Mouse (Mus musculus) layer of hippocampus, adult 18-20 months (tissue): ENCODE measurements at regions not wholly inside any gene's neighbourhood (a gene's known extent, or its start where the extent isn't known, plus 50 kb on each side); places are given as distances from the start of the nearest gene placed in this dataset.
"Not testable (repeated sequence)": the region's sequence is repeated elsewhere in the genome, so short reads cannot be mapped to it uniquely, and the experiment has no call there.

Source experiments
- DNase-seq, 2 experiments: peaks; one replicate each; pipeline ENCODE4 v3.0.0; 2022; ENCODE audit warnings: low spot score in 2 of 2

DNA sequence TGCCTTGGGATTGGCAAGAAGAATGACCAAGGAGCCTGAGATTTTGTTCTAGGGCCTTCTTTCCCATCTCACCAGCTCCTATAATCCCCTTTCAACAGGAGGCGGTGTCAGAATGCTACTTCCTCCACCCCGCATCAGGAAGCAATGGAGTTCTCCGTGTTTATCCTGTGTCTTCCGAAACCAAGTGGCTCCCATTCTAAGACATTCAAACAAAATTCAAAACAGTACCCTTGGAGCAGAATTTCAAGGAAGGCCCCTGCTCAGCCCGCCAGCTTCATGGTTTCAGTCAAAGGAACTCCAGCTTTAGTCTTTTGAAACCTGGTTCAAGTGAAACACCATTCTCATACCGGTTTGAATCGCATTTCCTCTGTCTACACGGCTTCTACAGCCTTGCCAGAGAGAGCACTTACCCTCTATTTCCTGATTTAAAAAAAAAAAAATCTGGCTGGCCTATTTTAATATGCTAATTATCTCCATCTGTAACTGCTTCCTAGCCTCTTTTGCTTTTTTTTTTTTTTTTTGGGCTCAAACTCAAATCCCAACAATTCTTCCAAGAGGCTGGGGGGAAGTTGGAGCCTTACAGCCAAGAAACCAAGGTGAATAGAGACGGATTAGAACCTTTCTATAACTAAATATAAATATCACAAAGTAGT is 167.7 kb upstream of the Fam3c start:
- peak in 1 of 2 experiments; percentile 15 for DNase-seq

DNA sequence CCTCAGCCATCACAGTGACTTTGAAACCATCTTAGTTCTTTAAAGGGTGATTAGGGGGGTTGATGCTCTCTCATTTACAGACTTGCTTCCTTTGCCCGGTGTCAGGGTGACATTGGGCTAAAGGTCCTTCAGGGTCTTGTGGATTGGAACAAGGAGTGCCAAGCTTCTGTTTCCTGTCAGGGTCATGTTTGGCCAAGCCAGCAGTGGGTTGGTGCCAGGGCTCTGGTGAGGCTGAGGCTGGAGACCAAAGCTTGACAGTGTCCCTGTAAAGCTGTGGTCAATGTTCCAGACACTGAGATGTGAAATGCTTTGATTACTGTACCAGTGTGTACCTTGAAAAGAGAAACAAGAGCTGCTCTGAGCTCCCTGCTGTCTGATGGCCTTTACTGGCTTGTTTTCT is 150.8 kb upstream of the Fam3c start:
- DNase-seq, result no peak

DNA sequence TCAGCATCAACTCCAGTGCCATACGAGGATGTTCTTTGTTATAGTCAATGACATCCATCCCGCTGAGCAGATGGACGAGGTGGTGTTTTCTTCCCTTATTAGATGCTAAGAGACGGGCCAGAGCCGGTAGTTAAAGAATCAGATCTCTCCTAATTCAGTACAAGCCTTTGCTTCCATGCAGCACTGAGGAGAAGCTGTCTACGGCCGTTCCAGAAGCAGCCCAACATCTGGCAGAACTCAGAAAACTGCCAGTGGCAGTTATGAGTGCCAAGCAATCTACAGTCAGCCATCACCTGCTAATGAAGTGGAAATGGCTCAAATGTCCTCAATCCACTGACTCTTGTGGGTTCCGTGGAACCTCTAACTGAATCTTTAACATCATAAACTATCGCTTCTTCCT is 141.3 kb upstream of the Fam3c start:
- DNase-seq, result no peak

DNA sequence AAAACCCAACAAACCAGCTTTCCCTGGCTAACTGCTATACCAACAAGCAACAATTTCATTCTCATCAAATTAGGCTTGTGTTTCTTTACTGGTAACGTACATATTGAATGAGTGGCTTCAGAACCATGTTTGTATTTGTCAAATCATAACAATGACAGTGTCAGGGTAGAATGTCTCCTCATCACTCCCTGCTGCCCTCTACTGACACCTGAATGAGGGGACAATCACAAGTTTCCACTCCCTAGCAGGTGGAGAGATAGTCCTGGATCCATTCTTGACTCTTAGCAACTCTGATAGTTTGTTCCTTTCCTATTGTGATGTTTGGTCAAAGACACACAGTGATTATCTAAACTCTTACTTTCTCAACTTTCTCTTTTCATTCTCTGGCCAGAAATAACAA is 140.4 kb upstream of the Fam3c start:
- DNase-seq, result no peak

DNA sequence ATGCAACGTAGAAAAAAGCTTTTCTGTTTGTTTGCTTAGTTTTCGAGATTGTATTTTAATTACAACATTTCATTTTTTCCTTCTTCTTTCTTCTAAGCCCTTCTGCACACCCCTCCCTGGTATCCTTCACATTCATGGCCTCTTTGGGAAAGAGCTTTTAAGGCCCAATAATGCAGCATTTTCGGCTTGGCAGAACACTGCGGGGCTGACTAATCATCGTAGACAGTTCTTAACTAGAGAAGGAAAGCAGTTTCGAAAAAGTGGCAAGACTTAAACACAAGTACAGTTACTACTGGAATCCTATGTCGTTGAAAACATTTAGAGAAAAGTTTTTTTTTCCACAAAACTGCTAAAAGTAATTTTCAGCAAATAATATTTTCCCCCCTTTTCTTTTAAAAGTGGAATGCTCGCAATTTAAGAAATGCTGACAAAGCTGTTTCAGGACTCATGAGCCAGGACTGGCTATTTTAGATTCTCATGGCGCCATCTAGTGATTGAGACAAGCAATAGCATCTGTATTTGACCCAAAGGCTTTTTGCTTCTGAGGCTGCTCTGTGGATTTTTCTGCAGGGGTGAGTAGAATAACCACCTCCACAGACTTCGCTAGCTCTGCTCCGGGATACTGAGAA is 137.7 kb upstream of the Fam3c start:
- DNase-seq, result peak; percentile 3 to 70

DNA sequence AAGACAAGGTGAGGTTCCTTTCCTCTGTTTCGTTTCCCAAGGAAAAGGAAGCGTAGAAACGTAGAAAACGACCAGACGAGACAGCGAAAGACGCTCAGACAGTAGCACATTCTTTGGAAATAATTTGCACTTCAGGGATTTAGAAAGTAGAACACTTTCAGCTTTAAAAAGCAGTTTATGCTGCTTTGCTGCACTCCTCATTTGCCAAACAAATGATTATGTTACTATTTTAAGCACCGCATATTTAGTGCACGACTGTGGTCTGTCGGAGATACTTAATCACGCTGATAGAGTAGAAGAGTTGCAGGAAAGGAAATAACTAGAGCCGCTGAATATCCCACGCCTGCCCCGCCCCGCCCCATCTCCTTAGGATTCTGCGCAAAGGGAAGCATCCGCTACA is 136.9 kb upstream of the Fam3c start:
- DNase-seq, result no peak

DNA sequence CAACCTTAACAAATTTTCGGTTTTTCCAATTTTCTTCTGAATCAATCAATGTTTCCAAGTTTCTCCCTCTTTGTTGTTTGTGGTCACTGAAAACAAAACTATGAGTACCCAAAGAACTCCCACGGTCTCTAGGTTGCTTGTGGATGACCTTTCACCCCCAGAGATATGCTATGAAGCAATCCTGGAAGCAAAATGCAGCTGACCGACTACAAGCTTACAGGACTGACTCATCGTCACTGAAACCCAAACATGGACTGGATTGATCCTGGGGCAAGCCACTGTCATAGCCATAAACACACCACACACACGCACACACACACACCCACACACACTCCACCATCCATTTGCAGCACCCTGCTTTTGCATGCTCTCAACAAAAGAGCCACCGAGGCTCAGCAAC is 134.7 kb upstream of the Fam3c start:
- DNase-seq, result no peak

DNA sequence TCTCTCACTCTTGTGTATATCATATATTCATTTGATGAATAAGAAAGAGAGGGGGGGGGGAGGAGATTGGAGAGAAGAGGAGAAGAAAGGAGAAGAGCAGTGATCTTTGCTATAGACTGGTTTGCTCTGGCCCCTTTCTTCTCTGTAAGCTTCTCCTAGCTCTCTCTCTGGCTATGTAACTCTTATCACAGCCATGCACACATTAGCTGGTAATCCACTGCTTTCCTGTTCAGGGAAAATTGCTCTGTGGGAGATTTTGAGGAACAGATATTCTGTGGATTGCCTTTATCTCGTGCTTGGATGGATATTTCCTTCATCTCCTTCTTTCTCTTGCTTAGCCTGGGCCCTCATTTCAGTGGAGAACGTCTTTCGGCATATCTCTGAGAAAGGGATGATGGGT is 131.4 kb upstream of the Fam3c start:
- DNase-seq, result no peak

DNA sequence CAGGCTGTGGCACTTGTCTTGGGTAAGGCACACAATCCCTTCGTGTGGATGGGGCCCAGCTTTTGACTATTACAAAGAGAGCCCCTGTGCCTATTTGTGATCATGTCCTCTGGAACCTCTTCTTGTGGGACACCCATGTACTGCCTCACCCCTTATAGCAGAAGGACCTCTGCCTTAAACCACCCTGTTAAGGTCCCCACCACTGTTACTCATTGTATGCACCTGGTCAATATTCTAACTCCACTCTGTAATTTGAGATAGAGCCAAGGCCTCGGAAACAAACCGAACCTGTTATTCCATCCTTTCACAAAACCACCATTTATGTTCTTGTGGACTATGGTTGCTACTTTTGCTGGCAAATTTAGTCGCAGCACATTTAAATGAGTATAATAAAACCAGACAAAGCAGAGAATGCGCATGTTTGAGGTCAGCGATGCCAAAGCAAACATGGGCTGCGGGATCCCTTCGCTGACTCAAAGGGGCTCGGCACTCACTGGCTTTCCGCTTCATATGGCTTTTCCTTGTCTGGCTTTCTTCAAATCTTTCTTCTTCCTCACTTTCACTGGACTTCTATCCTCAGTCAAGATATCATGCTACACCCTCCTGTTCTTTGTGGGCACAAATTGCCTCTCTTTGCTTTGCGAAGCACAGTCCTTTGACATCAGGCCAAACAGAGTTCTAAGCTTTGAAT is 129.9 kb upstream of the Fam3c start:
- DNase-seq, result no peak

DNA sequence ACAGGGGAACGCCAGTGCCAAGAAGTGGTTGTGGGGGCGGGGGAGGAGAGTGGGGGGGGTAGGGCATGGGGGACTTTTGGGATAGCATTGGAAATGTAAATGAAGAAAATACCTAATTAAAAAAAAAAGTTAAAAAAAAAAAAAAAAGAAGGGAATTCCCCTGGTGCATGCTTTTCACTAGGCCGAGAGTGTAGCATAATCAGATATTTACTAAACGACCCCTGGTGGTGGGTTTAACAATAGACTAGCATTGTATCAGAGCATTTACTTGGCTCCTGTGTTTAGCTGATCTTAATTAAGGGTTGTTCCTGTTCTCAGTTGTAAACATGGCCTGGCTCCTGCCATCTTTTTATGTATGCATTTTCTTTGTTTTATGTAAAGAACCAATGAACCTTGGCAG is 126.2 kb upstream of the Fam3c start:
- not testable (repeated sequence) for DNase-seq

DNA sequence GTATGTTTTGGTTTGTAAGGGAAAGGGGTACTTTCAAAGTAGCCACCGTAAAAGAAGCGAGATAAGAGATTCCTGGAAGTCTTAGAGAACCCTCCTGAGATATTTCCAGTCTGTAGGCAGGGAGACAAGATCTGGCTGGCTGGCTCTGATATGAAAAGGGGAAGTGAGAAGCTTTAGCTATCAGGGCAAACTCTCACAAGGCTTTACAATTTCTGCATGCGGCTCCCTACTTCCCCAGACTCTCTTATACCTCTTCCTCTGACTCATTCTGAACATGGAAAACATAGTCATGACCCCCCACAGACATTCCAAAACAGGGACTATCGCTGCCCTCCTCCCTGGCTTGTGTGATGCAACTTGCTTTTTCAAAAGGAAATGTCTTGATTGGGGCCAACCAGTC is 118.6 kb upstream of the Fam3c start:
- DNase-seq, result no peak

DNA sequence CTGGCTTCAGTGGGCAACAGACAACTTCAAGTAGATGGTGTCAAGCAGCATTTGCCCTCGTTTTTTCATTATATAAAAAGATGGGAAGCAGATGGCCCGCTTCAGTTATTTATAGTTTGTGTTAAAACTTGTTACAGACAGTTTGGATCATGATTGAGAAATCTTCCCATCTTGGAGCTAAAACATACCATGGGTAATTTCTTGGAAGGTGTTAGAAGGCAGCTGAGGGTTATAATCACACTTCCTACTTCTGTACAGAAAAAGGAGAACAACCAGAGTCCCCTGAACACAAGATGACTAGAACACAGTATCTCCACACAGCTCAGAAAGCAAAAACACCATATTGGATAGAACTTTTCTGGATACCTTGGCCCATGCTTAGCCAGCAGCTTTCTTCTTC is 118.0 kb upstream of the Fam3c start:
- DNase-seq, result peak in 1 of 2 experiments; percentile 19

DNA sequence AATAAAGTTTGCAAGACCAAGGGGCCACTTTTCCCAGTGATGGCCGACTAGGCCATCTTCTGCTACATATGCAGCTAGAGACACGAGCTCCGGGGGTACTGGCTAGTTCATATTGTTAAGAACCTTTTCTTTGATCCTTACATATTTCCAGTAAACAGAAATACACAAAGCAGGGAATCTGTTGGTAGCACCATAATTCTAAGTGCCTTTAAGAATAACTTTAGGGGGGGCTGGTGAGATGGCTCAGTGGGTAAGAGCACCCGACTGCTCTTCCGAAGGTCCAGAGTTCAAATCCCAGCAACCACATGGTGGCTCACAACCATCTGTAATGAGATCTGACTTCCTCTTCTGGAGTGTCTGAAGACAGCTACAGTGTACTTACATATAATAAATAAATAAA is 116.4 kb upstream of the Fam3c start:
- DNase-seq, result not testable (repeated sequence)

DNA sequence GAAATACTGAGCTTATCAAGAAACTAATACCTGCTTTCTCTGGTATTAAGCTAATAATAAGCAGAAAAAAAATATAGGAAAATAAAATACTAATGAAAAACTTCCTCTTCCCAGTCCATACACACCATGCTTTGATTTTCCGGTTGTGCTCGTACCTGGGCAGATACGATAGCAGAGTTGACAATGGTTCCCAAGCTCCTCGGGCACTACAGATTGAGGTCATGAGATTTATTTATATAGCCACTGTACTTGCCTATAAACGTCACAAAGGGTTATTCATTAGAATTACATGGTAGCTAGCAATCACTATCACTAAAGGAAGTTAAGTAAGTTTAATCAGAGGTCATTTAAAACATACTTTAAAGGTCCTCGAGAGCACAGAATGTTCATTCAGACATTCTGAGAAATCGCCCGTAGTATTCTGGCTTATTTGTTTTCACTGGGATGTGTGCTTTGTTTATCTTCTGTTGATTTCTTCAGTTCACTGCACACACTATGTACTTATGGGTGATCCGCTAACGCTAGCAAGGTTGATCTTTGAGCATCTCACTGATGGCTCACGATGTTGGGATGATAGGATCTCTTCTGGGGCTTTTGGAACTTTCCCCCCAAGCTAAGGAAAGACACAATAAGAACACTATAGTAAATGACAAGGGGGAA is 111.4 kb upstream of the Fam3c start:
- DNase-seq, result no peak

DNA sequence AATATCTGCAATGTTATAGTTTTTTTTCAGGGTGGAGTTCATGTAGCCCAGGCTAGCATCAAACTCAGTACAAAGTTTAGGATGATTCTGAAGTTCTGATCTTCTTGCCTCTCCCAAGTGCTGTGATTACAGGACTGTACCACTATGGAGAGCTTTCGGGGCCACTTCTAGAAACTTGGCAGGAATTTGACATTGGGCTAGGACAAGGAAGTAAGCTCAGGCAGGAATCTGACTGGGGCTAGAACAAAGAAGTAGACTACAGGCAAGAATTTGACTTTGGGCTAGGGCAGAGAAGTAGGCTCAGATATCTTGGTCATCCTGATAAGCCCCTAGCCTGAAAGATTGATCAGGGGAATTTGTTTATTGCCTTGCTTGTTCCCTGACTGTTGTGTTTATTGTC is 109.9 kb upstream of the Fam3c start:
- DNase-seq, result no peak

DNA sequence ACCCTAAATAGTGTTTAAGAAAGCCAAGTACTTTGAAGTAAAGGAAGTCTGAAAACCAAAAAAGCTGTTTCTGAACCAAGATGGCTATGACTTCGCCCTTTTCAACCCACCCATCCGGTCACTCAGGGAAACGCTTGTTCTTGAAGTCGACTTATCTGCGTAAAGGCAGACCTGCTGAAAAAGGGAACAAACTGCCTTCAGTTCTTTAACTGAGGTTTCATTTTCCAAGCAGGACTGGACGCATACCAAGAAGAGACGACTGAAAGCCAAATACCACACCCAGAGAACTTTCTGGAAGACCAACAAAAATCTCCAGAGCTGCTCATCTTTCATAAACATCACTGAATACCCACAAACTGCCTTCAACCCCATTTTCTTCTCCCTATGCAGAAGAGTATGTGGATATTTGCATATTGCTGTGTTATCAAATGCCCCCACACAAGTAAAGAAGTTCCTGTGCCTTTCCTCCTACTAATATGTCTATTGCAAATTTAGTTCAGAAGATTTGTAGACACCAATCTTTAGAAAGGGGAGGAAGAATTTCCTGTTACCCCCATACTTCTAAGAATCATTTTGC is 103.5 kb upstream of the Fam3c start:
- DNase-seq, result no peak

DNA sequence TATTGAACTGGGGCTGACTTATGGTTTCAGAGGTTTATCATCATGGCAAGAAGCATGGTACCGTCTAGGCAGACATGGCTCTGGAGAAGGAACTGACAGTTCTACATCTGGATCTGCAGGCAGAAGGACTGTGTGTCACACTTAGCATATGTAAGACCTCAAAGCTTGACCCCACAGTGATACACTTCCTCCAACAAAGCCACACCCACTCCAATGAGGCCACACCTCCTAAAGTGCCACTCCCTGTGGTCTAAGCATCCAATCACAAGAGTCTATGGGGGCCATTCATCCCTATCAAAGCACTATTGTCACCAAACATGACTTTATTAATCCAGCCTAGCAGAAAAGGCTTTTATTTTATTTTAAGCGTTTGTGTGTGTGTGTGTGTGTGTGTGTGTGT is 96.2 kb upstream of the Fam3c start:
- no peak for DNase-seq

DNA sequence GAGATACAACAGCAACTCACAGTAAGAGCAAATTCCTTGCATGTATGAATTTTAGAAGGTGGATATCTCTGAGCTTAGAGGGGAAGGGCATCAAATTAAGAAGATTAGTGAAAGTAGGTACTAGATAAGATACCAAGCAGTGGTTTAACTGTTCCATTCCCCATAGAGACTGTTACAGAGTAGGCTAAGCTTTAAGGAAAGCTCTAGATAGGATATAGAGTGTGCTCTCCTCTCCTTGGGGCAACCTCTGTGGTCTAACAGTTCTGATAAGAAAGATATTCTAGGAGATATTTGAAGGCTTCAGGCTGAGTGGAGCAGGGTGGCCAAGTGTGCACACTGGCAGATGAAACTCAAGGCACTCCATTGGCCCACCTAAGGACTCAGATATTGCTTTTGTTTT is 94.5 kb upstream of the Fam3c start:
- DNase-seq, result no peak

DNA sequence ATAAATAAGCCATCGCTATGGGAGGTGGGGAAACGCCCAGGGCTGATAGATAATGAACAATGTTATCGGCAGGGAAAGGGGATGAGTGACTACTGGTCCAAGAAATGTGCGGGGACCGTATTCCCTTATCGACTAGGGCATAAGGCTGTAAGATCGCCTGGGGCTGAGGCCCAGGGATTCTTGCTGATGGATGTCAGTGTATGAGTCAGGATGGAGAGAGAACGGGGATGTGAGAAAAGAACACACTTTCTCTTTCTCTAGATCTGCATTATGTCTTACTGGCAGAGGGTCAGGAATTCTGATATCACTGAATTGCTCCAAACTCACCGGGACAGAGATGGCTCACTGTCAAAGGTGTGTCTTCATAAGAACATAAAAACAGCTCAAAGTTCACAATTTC is 92.9 kb upstream of the Fam3c start:
- DNase-seq, result no peak

DNA sequence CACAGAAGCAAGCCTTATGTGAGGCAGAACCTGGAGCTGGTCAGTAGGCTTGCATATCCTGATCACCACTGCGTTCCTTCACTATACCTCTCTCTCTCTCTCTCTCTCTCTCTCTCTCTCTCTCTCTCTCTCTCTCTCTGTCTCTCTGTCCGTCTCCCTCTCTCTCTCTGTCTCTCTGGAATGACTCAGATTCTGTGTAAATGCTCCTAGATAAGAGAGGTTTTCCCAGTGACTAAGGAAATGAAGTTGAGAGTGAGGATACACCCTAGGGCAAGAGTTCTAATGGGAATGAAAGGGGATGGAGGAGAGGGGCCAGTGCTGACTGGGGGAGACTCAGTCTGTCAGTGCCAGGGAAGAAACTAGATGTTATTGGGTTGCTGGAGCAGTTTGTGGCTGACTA is 91.6 kb upstream of the Fam3c start:
- no peak for DNase-seq

DNA sequence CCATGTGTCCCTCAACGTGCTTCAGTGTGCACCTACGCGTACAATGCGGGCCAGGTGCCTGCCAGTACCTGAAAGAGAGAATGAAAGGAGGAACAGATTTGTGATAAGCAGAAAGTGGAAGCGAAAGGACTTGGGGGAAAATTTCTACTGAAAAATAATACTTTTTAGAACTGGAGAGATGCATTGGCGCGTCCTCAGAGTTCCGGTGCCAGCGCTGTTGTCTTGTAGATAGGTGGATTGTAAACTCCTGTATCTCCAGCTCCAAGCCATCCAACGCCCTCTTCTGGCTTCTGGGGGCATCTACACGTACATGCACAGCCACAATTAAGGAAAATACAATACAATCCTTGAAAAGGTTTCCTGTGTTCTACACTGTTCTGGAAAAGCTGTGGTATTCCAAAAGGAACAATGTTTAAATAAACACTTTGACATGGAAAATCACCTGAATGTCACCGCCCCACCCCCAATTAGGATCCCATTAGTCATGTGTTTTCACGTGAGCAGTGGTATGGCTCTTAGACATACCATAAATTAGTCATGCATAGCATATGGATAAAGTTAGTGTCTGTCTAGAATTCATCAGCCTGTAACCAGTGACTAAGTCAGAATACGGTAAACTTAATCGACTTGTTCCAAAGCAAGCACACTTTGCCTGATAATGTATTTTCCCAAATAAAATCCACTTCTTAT is 90.7 kb upstream of the Fam3c start:
- no peak for DNase-seq
